Mouse (Mus musculus): ENCODE data around the gene Vmn1r49. TPM values are rescaled to one million over a fixed set of nuclear protein-coding genes. Genes with fewer than 3 reads are reported as not detected.
"Not testable (repeated sequence)": the region's sequence is repeated elsewhere in the genome, so short reads cannot be mapped to it uniquely, and the experiment has no call there.

The Vmn1r49 gene
- not detected in 2 replicates for total RNA-seq (2017)

DNA sequence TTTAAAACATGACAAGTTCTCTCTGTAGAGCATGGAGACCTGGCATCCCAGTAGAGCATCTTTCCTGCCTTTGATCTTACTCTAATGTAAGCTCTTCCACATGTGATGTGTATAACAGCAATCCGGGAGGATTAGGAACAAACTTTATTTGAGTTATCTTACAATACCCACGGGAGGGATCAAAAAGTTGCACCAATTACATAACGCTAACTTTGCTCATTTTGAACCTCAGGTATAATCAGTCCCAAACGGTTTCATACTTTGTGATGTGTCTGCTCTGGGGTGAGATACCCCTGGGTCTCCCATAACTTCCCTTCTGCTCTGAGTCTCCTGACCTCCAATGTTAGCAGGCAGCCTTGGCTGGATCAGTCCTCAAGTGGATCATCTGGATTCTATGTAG, at the start of gene Vmn1r49:
Vmn1r49 (minus strand) TSS at position 101 of the 400 bp plus-strand sequence.
- ATAC-seq (replicated peaks; ENCODE audit: low read depth, poor library complexity, severe bottlenecking), result no peak

- not testable (repeated sequence) for ATAC-seq (replicated peaks; ENCODE audit: low read depth, poor library complexity, severe bottlenecking)
These were observed 44.0 kb upstream of the Vmn1r49 start, which contains the start of gene Vmn1r51 for GRCm38 (mm10) chr6:90122296-90122695. Gene Vmn1r51 (plus strand): TSS chr6:90122596.

GRCm38 (mm10) chr6:90101130-90101529, 22.8 kb upstream of the Vmn1r49 start, which contains the start of gene Vmn1r50:
Gene Vmn1r50 (plus strand): TSS chr6:90101430.
- no peak for ATAC-seq (replicated peaks; ENCODE audit: low read depth, poor library complexity, severe bottlenecking)

- no peak for ATAC-seq (replicated peaks; ENCODE audit: low read depth, poor library complexity, severe bottlenecking)
These were observed 22.3 kb upstream of the Vmn1r49 start for GRCm38 (mm10) chr6:90100566-90100965.

DNA sequence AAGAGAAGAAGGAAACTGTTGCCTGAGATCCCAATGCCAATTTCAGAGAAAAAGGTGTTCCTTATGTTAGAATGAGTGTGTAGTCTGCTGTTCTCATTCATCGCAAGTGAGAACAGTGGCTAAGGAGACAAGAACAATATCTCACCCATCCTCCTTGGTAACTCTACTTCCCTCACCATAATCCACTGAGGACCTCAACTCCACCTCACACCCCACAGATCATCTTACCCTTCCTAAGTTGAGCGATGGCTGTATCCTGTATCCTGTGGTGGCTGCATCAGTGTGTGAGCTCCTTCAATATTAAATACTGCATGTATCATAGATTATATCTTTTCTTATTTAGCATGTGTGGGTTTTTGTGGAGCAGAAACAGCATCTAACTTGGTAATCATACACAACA, 41.6 kb downstream of the Vmn1r49 start, which contains the start of gene Vmn1r48:
Vmn1r48 (minus strand) TSS at position 101 of the 400 bp plus-strand sequence.
- ATAC-seq (replicated peaks; ENCODE audit: low read depth, poor library complexity, severe bottlenecking), result not testable (repeated sequence)

Other genes with a start within 250 kb of the Vmn1r49 start
- not detected in 2 replicates for gene Vmn1r42, start 202.1 kb downstream of the Vmn1r49 start, total RNA-seq (2017)
- not detected in 2 replicates for gene Vmn1r43, start 202.1 kb downstream of the Vmn1r49 start, total RNA-seq (2017)
- not detected in 2 replicates for gene Vmn1r44, start 194.8 kb downstream of the Vmn1r49 start, total RNA-seq (2017)
- not detected in 2 replicates for gene Vmn1r45, start 137.9 kb downstream of the Vmn1r49 start, total RNA-seq (2017)
- gene Vmn1r46, start 109.2 kb downstream of the Vmn1r49 start, total RNA-seq (2017), result not detected in 2 replicates
- gene Vmn1r47, start 62.4 kb downstream of the Vmn1r49 start, total RNA-seq (2017), result not detected in 2 replicates
- not detected in 2 replicates for gene Vmn1r48, start 41.7 kb downstream of the Vmn1r49 start, total RNA-seq (2017)
- not detected in 2 replicates for gene Vmn1r50, start 22.9 kb upstream of the Vmn1r49 start, total RNA-seq (2017)
- gene Vmn1r51, start 44.1 kb upstream of the Vmn1r49 start, total RNA-seq (2017), result not detected in 2 replicates
- gene Vmn1r52, start 96.3 kb upstream of the Vmn1r49 start, total RNA-seq (2017), result not detected in 2 replicates
- gene V1ra8, start 124.3 kb upstream of the Vmn1r49 start, total RNA-seq (2017), result not detected in 2 replicates
- gene Vmn1r53, start 145.9 kb upstream of the Vmn1r49 start, total RNA-seq (2017), result not detected in 2 replicates
- gene Vmn1r54, start 167.8 kb upstream of the Vmn1r49 start, total RNA-seq (2017), result not detected in 2 replicates
- not detected in 2 replicates for gene BC048671, start 222.7 kb upstream of the Vmn1r49 start, total RNA-seq (2017)
- 0.29 TPM in 1 of 2 replicates, not detected in the other for gene Chst13, start 246.7 kb upstream of the Vmn1r49 start, total RNA-seq (2017)